Mouse (Mus musculus): Measurements from ENCODE around the gene Hlcs.

Gene Hlcs

GRCm38 (mm10) chr16:94246058-94246784, 67.2 kb downstream of the Hlcs start:
- DNase-seq = peak; percentile 57

GRCm38 (mm10) chr16:94241126-94241525, 72.2 kb downstream of the Hlcs start:
- DNase-seq = peak; percentile 68

GRCm38 (mm10) chr16:94240190-94240589, 73.2 kb downstream of the Hlcs start:
- peak; percentile 17 for DNase-seq

- DNase-seq = peak; percentile 21
These were observed 73.8 kb downstream of the Hlcs start for GRCm38 (mm10) chr16:94239567-94239966.

GRCm38 (mm10) chr16:94239146-94239545, 74.2 kb downstream of the Hlcs start:
- no peak for DNase-seq

GRCm38 (mm10) chr16:94237130-94237484, 76.3 kb downstream of the Hlcs start:
- no peak for DNase-seq

- peak; percentile 32 for DNase-seq
These were observed 76.9 kb downstream of the Hlcs start for GRCm38 (mm10) chr16:94236226-94237129.

GRCm38 (mm10) chr16:94235718-94236117, 77.7 kb downstream of the Hlcs start:
- no peak for DNase-seq

GRCm38 (mm10) chr16:94234202-94234601, 79.2 kb downstream of the Hlcs start:
- no peak for DNase-seq

GRCm38 (mm10) chr16:94230909-94231575, 82.3 kb downstream of the Hlcs start:
- DNase-seq = no peak

GRCm38 (mm10) chr16:94230499-94230898, 82.9 kb downstream of the Hlcs start:
- no peak for DNase-seq

GRCm38 (mm10) chr16:94229890-94230289, 83.5 kb downstream of the Hlcs start:
- no peak for DNase-seq

GRCm38 (mm10) chr16:94228858-94229555, 84.4 kb downstream of the Hlcs start:
- DNase-seq = no peak

GRCm38 (mm10) chr16:94227328-94228018, 85.9 kb downstream of the Hlcs start:
- DNase-seq = peak; percentile 6

- peak; percentile 7 for DNase-seq
These were observed 90.0 kb downstream of the Hlcs start for GRCm38 (mm10) chr16:94223363-94223720.

GRCm38 (mm10) chr16:94222646-94223362, 90.6 kb downstream of the Hlcs start:
- DNase-seq = peak; percentile 18

GRCm38 (mm10) chr16:94210689-94211357, 102.5 kb downstream of the Hlcs start:
- no peak for DNase-seq

GRCm38 (mm10) chr16:94209626-94210025, 103.7 kb downstream of the Hlcs start:
- no peak for DNase-seq

- DNase-seq = no peak
These were observed 104.5 kb downstream of the Hlcs start for GRCm38 (mm10) chr16:94208826-94209225.

- no peak for DNase-seq
These were observed 105.2 kb downstream of the Hlcs start for GRCm38 (mm10) chr16:94208152-94208551.
